Mouse (Mus musculus) testis, adult 2 months (tissue): ENCODE data around the gene Clec11a.

Source experiments
- CTCF ChIP-seq: fragments of 200-500 bp; IDR thresholded peaks from 2 replicates; pipeline ENCODE4 v1.5.1; 2012; ENCODE audit warnings: low read depth, mild to moderate bottlenecking, inconsistent platforms, low read length, moderate library complexity; ENCODE audit not compliant: control insufficient read depth, insufficient read depth, insufficient replicate concordance
- POLR2A ChIP-seq: fragments of 200-500 bp; IDR thresholded peaks from 2 replicates; pipeline ENCODE4 v1.6.1; 2012; ENCODE audit warnings: low read depth, mild to moderate bottlenecking, inconsistent platforms, low read length, moderate library complexity; ENCODE audit not compliant: control insufficient read depth

- TF ChIP-seq CTCF, result no peak
- no peak for TF ChIP-seq POLR2A
These were observed 47.1 kb upstream of the Clec11a start for GRCm38 (mm10) chr7:44353601-44354340.
